Mouse (Mus musculus) CH12.LX (cell line): ENCODE measurements at regions not wholly inside any gene's neighbourhood (a gene's known extent, or its start where the extent isn't known, plus 50 kb on each side); places are given as distances from the start of the nearest gene placed in this dataset.

Source experiments
- DNase-seq: peaks from one replicate; pipeline ENCODE4 v3.0.0-alpha.2; 2013; ENCODE audit errors: extremely low read depth
- H3K27ac ChIP-seq: 2 replicates; pipeline ENCODE4 v1.5.1; 2012; ENCODE audit warnings: low read depth, mild to moderate bottlenecking, control low read depth, moderate library complexity; ENCODE audit not compliant: insufficient read depth
- H3K27me3 ChIP-seq: replicated peaks from 2 replicates; pipeline ENCODE3; 2012; ENCODE audit warnings: inconsistent platforms
- H3K36me3 ChIP-seq, 2 experiments: replicated peaks in 1 of 2; 2 replicates each; pipeline versions ENCODE3 to v1.6.1; 2012; ENCODE audit warnings: inconsistent platforms in 1 of 2, low read length in 1 of 2, mild to moderate bottlenecking in 1 of 2, mixed read lengths in 1 of 2, moderate library complexity in 1 of 2; ENCODE audit not compliant: control insufficient read depth in 1 of 2, insufficient read depth in 1 of 2
- H3K4me1 ChIP-seq, 2 experiments: 2 replicates each; pipeline ENCODE4 v1.6.1; 2012; ENCODE audit warnings: inconsistent platforms in 1 of 2, moderate library complexity in 1 of 2; ENCODE audit not compliant: insufficient read depth in 2 of 2, control insufficient read depth in 1 of 2
- H3K4me2 ChIP-seq: 2 replicates; pipeline ENCODE4 v1.6.1; 2012; ENCODE audit warnings: low read depth, mild to moderate bottlenecking, control low read depth; ENCODE audit not compliant: poor library complexity, insufficient read depth, severe bottlenecking
- H3K4me3 ChIP-seq, 3 experiments: fragments of 150-350 bp in 1 of 3; sonication (generic) in 1 of 3; replicated peaks in 1 of 3; 2 replicates each; pipeline versions ENCODE3 to v1.5.1; 2011 to 2012; ENCODE audit warnings: low read depth in 2 of 3, low read length in 2 of 3, mild to moderate bottlenecking in 2 of 3, moderate library complexity in 2 of 3, control low read depth in 1 of 3, improper control_type of control experiment in 1 of 3, inconsistent platforms in 1 of 3, mixed read lengths in 1 of 3; ENCODE audit not compliant: poor library complexity in 1 of 3
- H3K79me2 ChIP-seq: replicated peaks from 2 replicates; pipeline ENCODE4 v1.6.1; 2012; ENCODE audit warnings: mild to moderate bottlenecking, moderate library complexity; ENCODE audit not compliant: control insufficient read depth, poor library complexity, insufficient read depth, severe bottlenecking; ENCODE audit errors: extremely low read depth
- H3K9ac ChIP-seq: 2 replicates; pipeline ENCODE4 v1.6.1; 2012; ENCODE audit warnings: low read depth, mild to moderate bottlenecking, control low read depth, moderate library complexity; ENCODE audit not compliant: insufficient read depth
- H3K9me3 ChIP-seq: replicated peaks from 2 replicates; pipeline ENCODE3; 2012; ENCODE audit warnings: low read length, inconsistent platforms, mixed read lengths
- BHLHE40 ChIP-seq: IDR thresholded peaks from 2 replicates; pipeline ENCODE4 v1.6.1; 2011; ENCODE audit warnings: mild to moderate bottlenecking, low read depth, low read length, improper control_type of control experiment
- E2F4 ChIP-seq: IDR thresholded peaks from 2 replicates; pipeline ENCODE4 v1.6.1; 2011; ENCODE audit warnings: low read depth, low read length, improper control_type of control experiment; ENCODE audit not compliant: insufficient replicate concordance
- ELF1 ChIP-seq: IDR thresholded peaks from 2 replicates; pipeline ENCODE4 v1.6.1; 2014; ENCODE audit warnings: low read depth, mild to moderate bottlenecking, inconsistent platforms, low read length, improper control_type of control experiment
- ETS1 ChIP-seq: conservative IDR thresholded peaks from 2 replicates; pipeline ENCODE4 v1.6.1; 2012; ENCODE audit warnings: low read depth, mild to moderate bottlenecking, inconsistent platforms, low read length, improper control_type of control experiment, moderate library complexity
- GABPA ChIP-seq: IDR thresholded peaks from 2 replicates; pipeline ENCODE4 v1.6.1; 2012; ENCODE audit warnings: low read depth, low read length, improper control_type of control experiment, inconsistent platforms; ENCODE audit not compliant: insufficient replicate concordance
- HCFC1 ChIP-seq: IDR thresholded peaks from 2 replicates; pipeline ENCODE4 v1.6.1; 2012; ENCODE audit warnings: low read depth, mild to moderate bottlenecking, inconsistent platforms, low read length, improper control_type of control experiment
- JUN ChIP-seq: IDR thresholded peaks from 2 replicates; pipeline ENCODE4 v1.6.1; 2011; ENCODE audit warnings: low read depth, mild to moderate bottlenecking, low read length, improper control_type of control experiment, moderate library complexity; ENCODE audit not compliant: insufficient read depth
- KAT2A ChIP-seq: IDR thresholded peaks from 2 replicates; pipeline ENCODE4 v1.6.1; 2012; ENCODE audit warnings: low read length, improper control_type of control experiment, inconsistent platforms; ENCODE audit not compliant: insufficient replicate concordance
- MAFK ChIP-seq: IDR thresholded peaks from 2 replicates; pipeline ENCODE4 v1.6.1; 2011; ENCODE audit warnings: low read length, improper control_type of control experiment; ENCODE audit not compliant: insufficient replicate concordance
- MAX ChIP-seq: IDR thresholded peaks from 2 replicates; pipeline ENCODE4 v1.6.1; 2011; ENCODE audit warnings: low read length, improper control_type of control experiment
- MAZ ChIP-seq: IDR thresholded peaks from 2 replicates; pipeline ENCODE4 v1.6.1; 2012; ENCODE audit warnings: low read depth, mild to moderate bottlenecking, inconsistent platforms, low read length, improper control_type of control experiment, moderate library complexity
- MXI1 ChIP-seq: IDR thresholded peaks from 2 replicates; pipeline ENCODE4 v1.6.1; 2011; ENCODE audit warnings: mild to moderate bottlenecking, low read depth, low read length, improper control_type of control experiment
- NELFE ChIP-seq: IDR thresholded peaks from 2 replicates; pipeline ENCODE4 v1.6.1; 2011; ENCODE audit warnings: low read depth, low read length, improper control_type of control experiment
- NRF1 ChIP-seq: IDR thresholded peaks from 2 replicates; pipeline ENCODE4 v1.6.1; 2014; ENCODE audit warnings: low read depth, mild to moderate bottlenecking, inconsistent platforms, low read length, improper control_type of control experiment, moderate library complexity
- POLR2A ChIP-seq: IDR thresholded peaks from 2 replicates; pipeline ENCODE4 v1.6.1; 2011; ENCODE audit warnings: low read depth, mild to moderate bottlenecking, improper control_type of control experiment, low read length
- POLR2AphosphoS2 ChIP-seq: IDR thresholded peaks from 2 replicates; pipeline ENCODE4 v1.6.1; 2011; ENCODE audit warnings: low read depth, low read length, improper control_type of control experiment
- RAD21 ChIP-seq: IDR thresholded peaks from 2 replicates; pipeline ENCODE4 v1.6.1; 2011; ENCODE audit warnings: low read depth, mild to moderate bottlenecking, low read length, improper control_type of control experiment, moderate library complexity
- RCOR1 ChIP-seq: conservative IDR thresholded peaks from 2 replicates; pipeline ENCODE4 v1.6.1; 2012; ENCODE audit warnings: low read depth, mild to moderate bottlenecking, inconsistent platforms, low read length, improper control_type of control experiment
- SMC3 ChIP-seq: IDR thresholded peaks from 2 replicates; pipeline ENCODE4 v1.6.1; 2011; ENCODE audit warnings: low read depth, low read length, improper control_type of control experiment
- TBP ChIP-seq: conservative IDR thresholded peaks from 2 replicates; pipeline ENCODE4 v1.6.1; 2011; ENCODE audit warnings: low read depth, low read length, improper control_type of control experiment
- UBTF ChIP-seq: IDR thresholded peaks from 2 replicates; pipeline ENCODE4 v1.6.1; 2012; ENCODE audit warnings: low read depth, mild to moderate bottlenecking, inconsistent platforms, low read length, improper control_type of control experiment, moderate library complexity
- ZC3H11A ChIP-seq: IDR thresholded peaks from 2 replicates; pipeline ENCODE4 v1.6.1; 2012; ENCODE audit warnings: low read depth, mild to moderate bottlenecking, inconsistent platforms, low read length, improper control_type of control experiment
- ZKSCAN1 ChIP-seq: IDR thresholded peaks from 2 replicates; pipeline ENCODE4 v1.6.1; 2012; ENCODE audit warnings: low read depth, inconsistent platforms, low read length, improper control_type of control experiment, borderline replicate concordance
- ZNF384 ChIP-seq: IDR thresholded peaks from 2 replicates; pipeline ENCODE4 v1.6.1; 2012; ENCODE audit warnings: low read depth, low read length, improper control_type of control experiment, inconsistent platforms
- dilution Hi-C: fragments of 300-500 bp; cut with MboI; formaldehyde crosslinking; loops from 2 replicates; pipeline ENCODE4 v1.14.3; 2020; ENCODE audit warnings: low sequenced_read_pairs; ENCODE audit not compliant: extremely low pct_unique_long_range_greater_than_20kb, extremely low pct_ligation_motif_present
- in situ Hi-C: fragments of 300-500 bp; cut with MboI; formaldehyde crosslinking; loops from 3 replicates; pipeline ENCODE4 v1.14.3; 2019; ENCODE audit warnings: low sequenced_read_pairs, low pct_ligation_motif_present, low pct_unique_long_range_greater_than_20kb, mixed read lengths

DNA sequence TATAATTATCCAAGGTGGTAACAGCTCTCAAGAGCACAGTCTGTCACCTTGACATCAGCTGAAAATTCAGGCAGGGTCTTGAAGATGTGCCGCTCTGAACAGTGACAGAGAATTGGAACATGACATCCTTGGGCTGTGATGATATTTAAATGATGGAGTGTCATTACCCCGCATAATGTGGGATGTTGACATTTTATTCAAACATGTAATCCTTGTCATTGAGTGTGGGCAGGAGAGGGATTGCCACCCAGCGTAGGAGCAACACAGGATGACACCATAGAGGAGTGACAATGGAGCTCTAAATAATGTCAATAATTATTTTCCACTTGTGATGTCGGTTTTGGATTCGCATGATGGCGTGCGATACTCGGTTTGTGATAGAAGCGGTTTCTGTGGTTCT, 99.3 kb upstream of the Psmd7 start:
- no peaks in the 10 kb centered on the region for H3K4me1 ChIP-seq
- no peak overlapping the region for H3K4me3 ChIP-seq
- in situ Hi-C loops (no loop called here), dilution Hi-C loops (no loop called here)
- H3K36me3 ChIP-seq: no peaks in the 10 kb centered on the region
- no peak overlapping the region for H3K9ac ChIP-seq
- H3K79me2 ChIP-seq: no peaks in the 10 kb centered on the region
- no peak for DNase-seq
- H3K27me3 ChIP-seq: no peaks in the 10 kb centered on the region
- H3K27ac ChIP-seq: no peak overlapping the region
- no peak overlapping the region for H3K4me2 ChIP-seq
- no peaks in the 10 kb centered on the region for H3K9me3 ChIP-seq
- no peak for TF ChIP-seq MXI1
- no peak for TF ChIP-seq KAT2A
- TF ChIP-seq HCFC1: no peak
- TF ChIP-seq POLR2A: no peak
- no peak for TF ChIP-seq JUN
- no peak for TF ChIP-seq ETS1
- TF ChIP-seq NRF1: no peak
- no peak for TF ChIP-seq POLR2AphosphoS2
- TF ChIP-seq BHLHE40: no peak
- TF ChIP-seq ZKSCAN1: no peak
- no peak for TF ChIP-seq MAFK
- TF ChIP-seq UBTF: no peak
- no peak for TF ChIP-seq SMC3
- TF ChIP-seq MAX: no peak
- TF ChIP-seq GABPA: no peak
- no peak for TF ChIP-seq ZNF384
- TF ChIP-seq RAD21: no peak

DNA sequence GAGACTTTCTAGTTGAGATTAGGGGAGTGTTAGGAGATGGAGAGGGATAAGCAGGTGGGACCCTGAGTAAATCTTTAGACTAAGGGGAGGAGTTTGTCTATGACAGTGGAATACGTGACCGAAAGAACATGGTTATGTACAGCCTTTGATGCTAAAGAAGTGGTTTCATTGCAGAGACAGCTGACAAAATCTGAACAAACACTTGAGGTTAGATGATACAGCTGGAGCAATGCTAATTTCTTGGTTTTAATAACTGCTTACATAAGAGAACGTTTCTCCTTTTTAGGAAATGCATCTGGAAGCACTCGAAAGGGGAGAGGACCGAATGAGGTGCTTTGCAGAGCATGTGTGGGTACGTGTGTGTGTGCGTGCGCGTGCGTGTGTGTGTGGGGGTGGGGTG, 100.8 kb upstream of the Psmd7 start:
- no peaks in the 10 kb centered on the region for H3K9me3 ChIP-seq
- H3K4me2 ChIP-seq: no peak overlapping the region
- H3K79me2 ChIP-seq: no peaks in the 10 kb centered on the region
- in situ Hi-C loops: no loop called here
- dilution Hi-C loops: no loop called here
- H3K27me3 ChIP-seq: no peaks in the 10 kb centered on the region
- no peaks in the 10 kb centered on the region for H3K36me3 ChIP-seq
- TF ChIP-seq TBP (no peak), NRF1 (no peak), ZC3H11A (no peak), POLR2A (no peak), ETS1 (no peak), NELFE (no peak), MAZ (no peak), RCOR1 (no peak), ELF1 (no peak), UBTF (no peak), E2F4 (no peak)
- DNase-seq: no peak
- H3K4me3 ChIP-seq: no peak overlapping the region
- H3K9ac ChIP-seq: no peak overlapping the region
- H3K27ac ChIP-seq: no peak overlapping the region
- H3K4me1 ChIP-seq: no peaks in the 10 kb centered on the region
